Mouse (Mus musculus) liver, postnatal 0 days (tissue): ENCODE data around the gene Peli3.

Experiments used
- CTCF ChIP-seq: sonication (generic); IDR thresholded peaks from 2 replicates; pipeline ENCODE4 v1.5.1; 2016; ENCODE audit warnings: antibody characterized with exemption, low read depth
- EP300 ChIP-seq: IDR thresholded peaks from 2 replicates; pipeline ENCODE4 v1.6.1; 2016; ENCODE audit warnings: antibody characterized with exemption, low read depth, mild to moderate bottlenecking

GRCm38 (mm10) chr19:4945540-4945939 lies 2.6 kb upstream of the Peli3 start:
- no peak for TF ChIP-seq CTCF
- TF ChIP-seq EP300, result no peak
